Mouse (Mus musculus) heart, adult 18-20 months (tissue): ENCODE results near the gene Spsb4. TPM values are rescaled to one million over a fixed set of nuclear protein-coding genes. Genes with fewer than 3 reads are reported as not detected.
A peak's percentile ranks its signal among the peaks of the same experiment; 100 is the strongest.

ENCODE experiments used
- DNase-seq, 2 experiments: peaks; one replicate each; pipeline ENCODE4 v3.0.0; 2021 to 2022; ENCODE audit warnings: mixed read lengths in 1 of 2
- total RNA-seq, 2 experiments: library from RNA; stranded (reverse); gene quantifications; 2 replicates each; pipeline ENCODE4 v1.2.3; 2021

Gene Spsb4
- total RNA-seq, 2 experiments from 2014 or later: 2.1 to 3.9 TPM

DNA sequence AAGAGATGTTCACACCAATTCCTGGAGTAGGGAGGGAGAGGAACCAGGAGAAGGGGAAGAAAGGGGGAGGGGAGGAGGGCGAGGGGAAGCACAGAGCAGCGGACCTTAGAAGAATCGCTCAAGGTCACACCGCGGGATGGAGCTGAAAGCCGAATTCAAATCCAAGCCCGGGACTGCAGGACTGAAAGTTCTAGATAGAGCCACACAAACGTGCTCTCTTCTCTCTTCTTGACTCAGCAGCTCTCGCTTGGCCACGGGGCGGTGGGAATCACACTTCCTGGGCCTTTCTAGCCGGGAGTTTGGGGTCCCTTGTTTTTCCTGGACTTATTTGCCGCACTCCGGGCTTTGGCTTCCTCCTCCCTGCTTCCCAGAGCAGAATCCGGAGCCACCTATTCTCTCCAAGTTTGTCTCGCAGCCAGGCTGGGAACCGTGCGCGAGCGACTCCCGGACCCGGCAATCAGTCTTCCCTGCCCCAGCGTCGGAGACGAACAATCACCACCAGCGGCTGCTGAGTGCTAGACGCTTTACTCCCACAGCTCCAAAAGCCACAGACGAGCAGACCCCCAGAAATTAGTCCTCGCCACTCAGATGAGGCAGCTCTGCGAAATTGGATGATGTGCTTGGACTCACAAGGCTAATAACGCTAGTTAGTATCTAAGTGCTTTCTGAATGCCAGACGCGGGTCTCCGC, 1.4 kb downstream of the Spsb4 start:
- DNase-seq: peak in 1 of 2 experiments; percentile 42

DNA sequence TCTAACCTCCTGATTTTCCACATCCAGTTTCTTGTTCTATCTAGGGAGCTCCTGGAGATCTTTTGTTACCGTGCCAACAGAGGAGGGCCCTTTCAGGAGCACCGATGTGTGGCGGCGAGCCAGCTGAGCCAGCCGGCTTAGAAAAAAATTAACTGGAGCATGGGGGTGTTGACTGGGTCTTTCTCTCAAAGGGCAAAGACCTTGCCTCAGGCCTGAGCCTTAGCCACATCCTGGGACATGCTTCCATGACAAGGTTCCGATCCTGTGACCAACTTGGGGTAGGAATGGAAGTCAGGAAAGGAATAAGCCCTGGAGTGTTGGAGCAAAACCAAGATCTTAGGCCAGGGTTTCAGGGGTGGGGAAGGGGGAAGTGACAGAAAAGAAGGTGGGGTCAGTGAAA, 2.9 kb downstream of the Spsb4 start:
- DNase-seq: no peak

DNA sequence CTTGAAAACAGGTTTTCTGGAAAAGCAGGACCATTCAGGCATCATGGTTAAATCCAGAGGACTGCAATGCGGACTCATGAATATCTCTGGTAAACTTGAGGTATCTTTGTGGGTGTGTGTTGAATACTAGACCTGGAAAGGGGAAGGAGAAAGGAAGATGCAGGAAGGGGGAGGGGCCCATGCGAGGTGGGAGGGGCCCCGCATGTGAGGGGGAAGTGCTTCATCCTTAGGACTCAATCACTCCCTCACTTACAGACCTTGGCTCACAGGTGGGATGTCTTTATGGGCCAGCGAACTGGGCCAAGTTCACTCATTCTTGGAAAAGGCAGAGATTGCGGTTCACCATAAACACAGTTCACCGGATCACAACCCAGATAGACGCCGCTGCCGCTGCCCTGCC, 4.9 kb downstream of the Spsb4 start:
- no peak for DNase-seq

GRCm38 (mm10) chr9:97013153-97013552, 5.5 kb downstream of the Spsb4 start:
- no peak for DNase-seq

DNA sequence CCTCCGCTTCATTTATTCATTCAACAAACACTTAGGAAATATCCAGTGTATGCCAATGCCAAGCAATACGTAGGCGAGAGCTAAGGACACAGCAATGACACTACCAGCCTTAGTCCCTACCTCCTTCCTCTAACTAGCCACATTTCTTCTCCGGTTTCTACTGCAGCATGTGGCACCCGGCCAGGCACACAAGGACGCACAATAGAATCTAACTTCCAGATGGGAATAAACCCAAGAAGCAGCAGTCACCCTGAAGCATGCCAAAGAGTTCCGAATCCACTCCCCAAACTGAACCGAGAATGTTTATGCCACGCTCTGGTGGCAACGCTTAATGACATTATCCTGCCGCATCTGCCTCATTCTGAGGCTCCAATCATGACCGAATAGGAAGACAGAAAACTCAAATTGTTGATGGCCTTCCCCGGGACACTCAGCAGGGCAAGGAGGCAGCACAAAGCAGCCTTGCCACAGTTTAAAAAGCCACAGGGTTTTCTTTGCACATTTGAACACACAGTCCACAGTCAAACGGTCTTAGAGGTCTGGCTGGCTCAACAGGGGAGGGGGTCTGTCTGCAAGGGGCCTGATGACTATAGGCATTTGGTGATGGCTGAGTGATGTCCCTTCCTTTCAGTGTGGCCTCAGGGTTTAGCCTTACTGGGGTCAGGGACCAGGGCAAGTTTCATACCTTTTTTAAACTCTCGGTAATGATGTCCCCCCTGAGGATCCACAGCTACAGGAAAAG, 7.0 kb downstream of the Spsb4 start:
- DNase-seq: no peak

GRCm38 (mm10) chr9:97010447-97010846, 8.2 kb downstream of the Spsb4 start:
- no peak for DNase-seq

- DNase-seq: no peak
Measured at GRCm38 (mm10) chr9:97004726-97005125, 13.9 kb downstream of the Spsb4 start.

- no peak for DNase-seq
Measured at GRCm38 (mm10) chr9:97003173-97003572, 15.5 kb downstream of the Spsb4 start.

DNA sequence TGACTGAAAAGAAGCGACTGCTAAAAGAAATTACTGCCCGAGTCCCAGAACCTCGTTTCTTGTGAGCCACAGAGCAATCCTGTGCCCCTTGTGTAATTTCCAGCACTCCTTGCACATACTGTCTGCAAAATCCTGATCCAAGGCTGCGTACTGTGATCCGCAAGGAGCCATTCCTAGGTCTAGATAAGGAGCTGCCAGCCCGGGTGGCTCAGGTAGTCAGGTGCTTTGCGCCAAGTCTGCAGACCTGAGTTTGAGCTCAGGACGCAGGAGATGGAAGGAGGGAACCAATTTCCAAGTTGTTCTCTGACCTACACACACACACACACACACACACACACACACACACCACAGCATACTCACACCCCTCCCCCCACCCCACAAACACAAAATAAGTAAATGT, 16.0 kb downstream of the Spsb4 start:
- DNase-seq: no peak

DNA sequence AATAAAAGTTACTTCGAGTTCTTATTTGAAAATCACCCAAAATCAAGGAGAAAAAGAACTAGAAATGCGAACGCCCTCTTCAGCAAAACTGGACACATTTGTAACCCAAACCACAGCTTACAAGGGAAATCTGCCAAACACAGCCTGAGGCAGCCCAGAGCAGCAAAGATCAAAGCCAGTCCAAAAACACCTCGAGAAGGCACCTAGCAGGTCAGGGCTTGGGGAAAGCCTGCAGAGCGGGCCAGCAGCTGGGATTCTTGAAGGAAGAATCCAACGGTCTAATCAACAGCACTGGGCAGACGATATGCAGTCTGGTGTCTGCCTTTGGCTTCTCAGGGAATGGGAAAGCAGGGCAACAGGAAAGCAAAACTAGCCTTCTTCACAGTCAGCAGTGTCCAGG, 16.6 kb downstream of the Spsb4 start:
- no peak for DNase-seq

- DNase-seq: no peak
Measured at GRCm38 (mm10) chr9:97001458-97001857, 17.2 kb downstream of the Spsb4 start.

- DNase-seq: no peak
Measured at GRCm38 (mm10) chr9:96995717-96996116, 22.9 kb downstream of the Spsb4 start.

DNA sequence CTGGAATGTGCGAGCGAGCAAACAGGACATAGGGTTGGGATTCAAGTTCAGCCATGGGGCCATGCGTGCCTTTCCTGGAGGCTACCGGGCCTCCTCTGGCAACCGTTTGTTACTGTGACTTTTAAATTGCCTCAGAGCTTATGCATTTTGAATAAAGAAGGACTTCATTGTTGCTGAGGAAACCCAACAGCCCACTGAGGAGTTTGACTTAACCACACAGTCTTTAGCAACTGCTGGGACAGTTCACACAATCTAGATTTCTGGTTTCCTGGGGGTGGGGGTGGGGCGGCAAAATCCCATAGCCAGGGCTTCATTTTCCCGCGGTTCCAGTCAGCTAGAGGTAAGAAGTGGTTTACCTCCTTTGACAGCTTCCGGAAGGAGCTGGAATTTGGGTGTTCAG, 23.9 kb downstream of the Spsb4 start:
- DNase-seq: no peak

DNA sequence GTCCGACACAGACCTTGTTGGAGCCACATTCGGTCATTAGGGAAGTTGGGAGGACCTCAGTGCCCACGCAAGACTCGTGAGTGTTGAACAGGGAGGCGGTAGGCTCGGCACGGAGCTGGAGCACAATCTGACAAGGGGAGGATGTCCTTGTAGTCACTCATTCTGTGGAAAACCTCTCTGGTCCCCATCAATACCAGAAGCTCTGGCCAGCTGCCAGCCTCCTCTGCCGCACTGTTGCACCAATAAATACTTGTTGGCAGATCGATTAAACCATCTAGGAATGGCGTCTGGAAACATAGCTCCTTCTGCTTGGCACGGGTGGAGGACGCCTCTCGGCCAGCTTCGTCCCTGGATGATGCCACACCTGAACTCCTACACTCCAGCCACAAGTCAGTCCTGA, 27.5 kb downstream of the Spsb4 start:
- no peak for DNase-seq

DNA sequence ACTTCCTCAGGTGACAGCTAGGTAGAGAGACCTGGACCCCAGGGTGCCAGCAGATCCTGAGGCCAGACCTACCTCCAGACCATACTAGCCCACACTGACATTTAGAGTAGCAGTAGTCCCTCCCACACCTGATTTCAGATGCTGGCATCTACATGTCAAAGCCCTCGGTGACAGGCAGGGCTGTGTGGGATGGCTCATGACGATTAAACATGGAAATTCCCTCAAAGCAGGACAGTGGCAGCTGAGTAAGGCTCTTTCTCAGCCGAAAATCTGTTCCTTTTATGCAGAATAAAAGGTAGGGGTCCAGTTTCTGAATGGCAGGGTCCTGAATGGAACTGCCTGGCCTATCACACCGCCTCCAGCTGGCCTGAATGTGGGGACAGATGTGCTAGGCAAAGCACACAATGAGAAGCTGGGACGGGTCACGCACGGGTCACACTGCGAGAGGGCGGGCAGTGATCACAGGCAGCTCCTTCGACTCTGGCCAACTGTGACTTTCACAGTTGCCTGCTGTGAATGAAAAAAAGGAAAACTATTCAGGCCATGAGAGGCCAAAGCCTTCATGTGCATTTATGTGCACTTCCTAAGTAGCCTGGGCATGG, 29.2 kb downstream of the Spsb4 start:
- peak; percentile 30 to 38 for DNase-seq

DNA sequence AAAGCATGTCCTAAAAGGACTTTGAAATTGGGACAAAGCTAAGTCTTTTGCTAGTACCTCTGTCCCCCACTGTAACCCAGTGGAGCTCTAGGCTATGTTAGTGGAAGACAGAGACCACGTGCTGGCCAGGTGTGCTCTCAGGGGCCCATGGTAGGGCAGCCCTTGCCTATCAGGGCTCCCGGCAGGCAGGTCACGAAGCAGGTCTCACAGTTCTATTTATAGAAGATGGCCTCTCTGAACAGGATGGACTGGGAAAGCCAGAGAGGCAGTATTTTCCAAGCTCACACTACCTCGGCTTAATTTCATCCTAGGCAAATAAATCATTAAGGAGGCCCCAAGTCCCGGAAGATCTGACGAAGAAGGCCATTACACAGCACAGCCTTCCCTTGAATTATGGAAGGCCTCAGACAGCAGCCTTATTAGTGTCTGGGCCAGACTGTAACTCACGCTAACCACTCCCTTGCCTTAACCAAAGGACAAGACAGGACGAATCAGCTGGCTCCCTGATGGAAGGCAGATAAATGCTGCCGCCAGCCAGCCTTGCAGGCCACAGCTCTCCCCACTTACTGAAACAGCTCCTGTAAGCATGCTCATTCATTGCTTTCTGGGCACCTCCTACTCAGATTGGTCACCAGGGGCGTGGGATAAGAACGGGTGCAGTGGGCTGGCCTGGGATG, 31.7 kb downstream of the Spsb4 start:
- peak in 1 of 2 experiments; percentile 11 for DNase-seq

DNA sequence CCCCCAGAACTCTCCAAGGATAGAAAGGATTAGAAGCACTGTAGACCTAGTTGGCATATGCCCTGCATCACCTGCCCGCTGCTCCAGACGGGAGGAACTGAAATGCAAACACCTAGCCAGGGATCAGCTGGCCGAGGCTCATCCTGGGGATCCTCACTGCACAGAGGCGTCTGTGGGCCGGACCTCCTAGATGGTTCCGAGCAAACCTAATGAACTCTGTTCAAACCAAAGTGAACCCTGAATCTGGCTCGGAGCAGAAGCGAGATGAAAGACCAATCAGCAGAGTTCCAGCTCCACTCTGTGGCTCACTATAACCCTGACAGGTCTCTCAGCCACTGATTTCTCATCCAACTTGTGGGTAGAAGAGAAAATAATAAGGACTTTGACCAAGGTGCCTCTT, 34.6 kb downstream of the Spsb4 start:
- no peak for DNase-seq

- no peak for DNase-seq
Measured at GRCm38 (mm10) chr9:96982940-96983339, 35.7 kb downstream of the Spsb4 start.

- no peak for DNase-seq
Measured at GRCm38 (mm10) chr9:96982351-96982750, 36.3 kb downstream of the Spsb4 start.

GRCm38 (mm10) chr9:96981836-96982235, 36.8 kb downstream of the Spsb4 start:
- no peak for DNase-seq

GRCm38 (mm10) chr9:96981121-96981520, 37.5 kb downstream of the Spsb4 start:
- DNase-seq: no peak

- no peak for DNase-seq
Measured at GRCm38 (mm10) chr9:96980037-96980997, 38.3 kb downstream of the Spsb4 start.
